Mouse (Mus musculus) embryonic facial prominence, embryonic 13.5 days (tissue): ENCODE data around the gene Rnf213. TPM values are rescaled to one million over a fixed set of nuclear protein-coding genes. Genes with fewer than 3 reads are reported as not detected.
A peak's percentile ranks its signal among the peaks of the same experiment; 100 is the strongest.

ENCODE experiments used
- ATAC-seq: fragments of 200-750 bp; cut with Nextera tagmentation; 2 replicates; pipeline ENCODE4 v1.8.0; 2017; ENCODE audit warnings: low read depth; ENCODE audit not compliant: insufficient number of reproducible peaks, insufficient read depth, low FRiP score, low TSS enrichment
- H3K27ac ChIP-seq: fragments of 300-500 bp; sonication (generic); 2 replicates; pipeline ENCODE4 v1.5.1; 2015; ENCODE audit warnings: moderate library complexity, mild to moderate bottlenecking, inconsistent platforms
- H3K27me3 ChIP-seq: fragments of 300-500 bp; sonication (generic); 2 replicates; pipeline ENCODE4 v1.6.1; 2015; ENCODE audit warnings: mild to moderate bottlenecking, inconsistent platforms
- H3K36me3 ChIP-seq: fragments of 300-500 bp; sonication (generic); 2 replicates; pipeline ENCODE4 v1.6.1; 2015; ENCODE audit warnings: mild to moderate bottlenecking, inconsistent platforms
- H3K4me1 ChIP-seq: fragments of 300-500 bp; sonication (generic); 2 replicates; pipeline ENCODE4 v1.6.1; 2015; ENCODE audit warnings: inconsistent platforms
- H3K4me2 ChIP-seq: fragments of 300-500 bp; sonication (generic); 2 replicates; pipeline ENCODE4 v1.6.1; 2015; ENCODE audit warnings: moderate library complexity, mild to moderate bottlenecking, inconsistent platforms
- H3K4me3 ChIP-seq: fragments of 300-500 bp; sonication (generic); 2 replicates; pipeline ENCODE4 v1.5.1; 2015; ENCODE audit warnings: mild to moderate bottlenecking, inconsistent platforms
- H3K9ac ChIP-seq: fragments of 300-500 bp; sonication (generic); 2 replicates; pipeline ENCODE4 v1.6.1; 2015; ENCODE audit warnings: mild to moderate bottlenecking, inconsistent platforms
- H3K9me3 ChIP-seq: fragments of 300-500 bp; sonication (generic); 2 replicates; pipeline ENCODE4 v1.6.1; 2016; ENCODE audit warnings: inconsistent platforms
- WGBS: fragments of 180-500 bp; shearing (Covaris S2); methylation state at CpG from one replicate; pipeline ENCODE4 v1.1.7; 2015; ENCODE audit warnings: mixed read lengths; 5-methylcytosine and 5-hydroxymethylcytosine counted together
- polyA plus RNA-seq: library from polyadenylated mRNA; unstranded; fragments of >200 nt; fragmentation: Nextera tagmentation; extraction: Ambion mirVana; gene quantifications from 2 replicates; pipeline ENCODE4 v1.2.1, GENCODE M21; 2015

The Rnf213 gene
- 1.9 and 2.1 TPM in 2 replicates for polyA plus RNA-seq

DNA sequence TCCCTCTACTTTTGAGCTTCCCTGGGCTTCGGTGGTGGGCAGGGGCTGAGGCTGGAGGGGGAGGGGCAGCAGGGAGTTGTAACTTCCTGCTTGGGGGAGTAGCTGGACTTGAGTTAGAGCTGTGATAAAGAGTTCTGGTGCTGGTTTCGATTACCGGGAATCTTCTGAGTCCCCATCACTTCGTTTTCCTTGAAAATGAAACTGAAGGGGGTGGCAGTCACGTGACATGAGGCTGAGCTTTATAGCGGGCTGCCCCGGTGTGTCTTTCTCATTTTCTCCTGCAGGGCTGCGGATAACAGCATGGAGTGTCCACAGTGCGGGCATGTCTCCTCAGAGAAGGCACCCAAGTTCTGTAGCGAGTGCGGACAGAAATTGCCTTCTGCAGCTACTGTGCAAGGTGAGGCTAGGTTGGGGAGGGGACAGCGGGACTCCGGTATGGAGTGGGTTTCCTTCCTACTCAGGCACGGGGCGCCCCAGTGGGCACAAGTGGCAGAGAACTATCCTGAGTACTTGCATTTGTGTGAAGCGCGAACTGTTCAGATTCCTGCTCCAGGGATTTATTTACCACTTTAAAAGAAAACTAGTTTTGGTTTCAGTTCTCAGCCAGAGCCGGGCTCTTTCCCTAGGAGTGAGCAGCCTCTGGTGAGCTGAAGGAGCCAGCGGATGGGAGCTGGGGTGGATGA, at the start of gene Rnf213:
TSS of gene Rnf213 (plus strand) at position 301 of the 683 bp plus-strand sequence.
- Histone ChIP-seq H3K27ac (no peak within 1 kb of the TSS), H3K4me2 (peak within 1 kb of the TSS; percentile 84)
- WGBS: 1% methylated on average over 19 of the region's 19 CpGs

DNA sequence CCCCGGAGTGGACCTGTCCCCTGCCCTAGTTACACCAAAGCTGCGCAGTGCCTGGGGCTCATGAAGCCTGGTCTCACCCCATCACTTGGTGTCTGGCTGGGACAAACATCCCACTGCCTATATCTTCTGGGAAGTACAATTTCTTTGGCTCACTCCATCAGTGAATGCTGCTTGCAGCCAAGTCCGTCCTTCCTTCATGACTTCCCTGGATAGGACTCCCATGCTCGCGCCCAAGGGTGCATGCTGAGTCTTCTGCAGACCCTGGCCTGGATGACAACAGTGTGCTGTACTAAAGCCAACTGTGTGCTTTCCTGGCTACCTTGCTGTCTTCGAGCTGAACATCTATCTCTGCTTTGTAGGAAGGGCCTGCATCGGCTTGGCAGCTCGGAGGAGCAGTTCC, 48.7 kb upstream of the Rnf213 start:
- Histone ChIP-seq H3K4me1 (no peaks in the 10 kb centered on the region), H3K27ac (no peak overlapping the region), H3K4me3 (no peak overlapping the region), H3K36me3 (no peaks in the 10 kb centered on the region), H3K9me3 (no peaks in the 10 kb centered on the region), H3K4me2 (no peak overlapping the region), H3K9ac (no peak overlapping the region), H3K27me3 (no peaks in the 10 kb centered on the region)
- ATAC-seq: no peak
- 85% methylated on average over 8 of the region's 8 CpGs for WGBS

More for the DNA sequence above, at the start of gene Rnf213:
- Histone ChIP-seq H3K9ac (peak within 1 kb of the TSS; percentile 57), H3K36me3 (no peaks in the 10 kb centered on the region), H3K4me3 (peak within 1 kb of the TSS; percentile 56), H3K9me3 (no peaks in the 10 kb centered on the region), H3K4me1 (peaks cover 32% of the 10 kb centered on the region), H3K27me3 (peaks cover 92% of the 10 kb centered on the region)
- no peak for ATAC-seq

DNA sequence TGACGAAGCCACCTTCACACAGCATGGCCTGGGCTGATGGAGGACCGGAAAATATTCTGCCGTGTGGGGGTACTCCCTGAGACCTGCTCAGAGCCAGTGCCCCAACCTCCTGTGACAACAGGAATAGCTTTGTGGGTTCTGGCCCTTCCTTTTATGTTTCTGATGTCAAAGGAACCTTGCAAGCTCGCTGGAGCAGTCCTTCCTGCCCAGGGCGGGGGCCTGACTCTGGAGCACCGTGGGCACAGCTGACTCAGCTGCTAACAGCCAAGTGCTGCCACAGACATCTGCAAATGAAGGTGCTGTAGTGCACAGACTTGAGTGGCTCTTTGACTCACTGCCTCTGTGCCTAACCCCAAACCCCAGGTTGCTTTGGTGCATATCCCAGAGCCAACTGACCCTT, 48.0 kb upstream of the Rnf213 start:
- H3K4me1 ChIP-seq: no peaks in the 10 kb centered on the region

DNA sequence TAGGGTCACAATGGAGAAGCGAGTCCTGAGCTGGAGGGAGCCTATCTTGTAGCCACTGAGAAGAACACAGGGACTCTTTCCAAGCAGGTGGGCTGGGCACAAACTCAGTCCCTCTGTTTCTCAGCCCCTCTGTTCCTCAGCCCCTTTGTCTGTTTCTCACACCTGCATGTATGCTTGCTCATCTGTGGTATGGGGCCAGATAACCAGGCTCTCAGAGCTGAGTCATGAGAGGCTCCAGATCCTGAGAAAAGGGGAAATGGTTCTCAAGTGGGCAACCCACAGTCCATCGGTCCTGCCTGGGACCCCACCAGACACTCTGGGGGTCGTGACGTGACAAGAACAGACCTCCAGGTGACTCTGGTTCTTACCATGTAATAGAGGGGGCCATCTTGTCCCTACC, 45.8 kb upstream of the Rnf213 start:
- Histone ChIP-seq H3K4me2 (no peak overlapping the region), H3K4me3 (no peak overlapping the region), H3K4me1 (no peaks in the 10 kb centered on the region), H3K36me3 (no peaks in the 10 kb centered on the region), H3K27me3 (no peaks in the 10 kb centered on the region), H3K27ac (no peak overlapping the region), H3K9me3 (no peaks in the 10 kb centered on the region), H3K9ac (no peak overlapping the region)
- WGBS: 82% methylated on average over 4 of the region's 4 CpGs
- no peak for ATAC-seq

More for the DNA sequence above, 48.0 kb upstream of the Rnf213 start:
- no peak for ATAC-seq
- no peak overlapping the region for H3K4me3 ChIP-seq
- no peaks in the 10 kb centered on the region for H3K9me3 ChIP-seq
- WGBS: 71% methylated on average over 6 of the region's 6 CpGs
- no peak overlapping the region for H3K9ac ChIP-seq
- H3K27me3 ChIP-seq: no peaks in the 10 kb centered on the region
- H3K27ac ChIP-seq: no peak overlapping the region
- H3K36me3 ChIP-seq: no peaks in the 10 kb centered on the region
- H3K4me2 ChIP-seq: no peak overlapping the region

DNA sequence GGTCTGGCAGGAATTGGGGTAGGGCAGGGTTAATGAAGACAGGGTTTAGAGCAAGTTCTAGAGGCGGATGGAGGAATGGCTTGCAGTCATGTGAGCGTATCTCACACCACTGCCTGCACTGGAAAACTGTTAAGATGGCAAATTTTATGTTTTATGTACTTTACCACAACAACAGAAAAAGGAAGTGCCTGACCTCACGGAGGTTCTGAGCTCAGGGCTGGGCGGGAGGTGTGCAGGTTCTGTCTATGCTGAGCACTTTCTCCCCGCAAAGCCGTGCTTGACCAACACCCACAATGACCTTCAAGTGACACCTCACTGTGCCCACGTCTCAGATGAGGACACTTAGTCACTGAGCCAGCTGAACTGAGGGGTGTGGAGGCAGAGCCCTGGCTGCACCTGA, 40.8 kb upstream of the Rnf213 start:
- Histone ChIP-seq H3K36me3 (no peaks in the 10 kb centered on the region), H3K9ac (no peak overlapping the region), H3K9me3 (no peaks in the 10 kb centered on the region), H3K27me3 (no peaks in the 10 kb centered on the region), H3K4me2 (no peak overlapping the region), H3K4me3 (no peak overlapping the region), H3K27ac (no peak overlapping the region), H3K4me1 (peaks cover 22% of the 10 kb centered on the region)
- ATAC-seq: no peak
- WGBS: 74% methylated on average over 7 of the region's 7 CpGs

DNA sequence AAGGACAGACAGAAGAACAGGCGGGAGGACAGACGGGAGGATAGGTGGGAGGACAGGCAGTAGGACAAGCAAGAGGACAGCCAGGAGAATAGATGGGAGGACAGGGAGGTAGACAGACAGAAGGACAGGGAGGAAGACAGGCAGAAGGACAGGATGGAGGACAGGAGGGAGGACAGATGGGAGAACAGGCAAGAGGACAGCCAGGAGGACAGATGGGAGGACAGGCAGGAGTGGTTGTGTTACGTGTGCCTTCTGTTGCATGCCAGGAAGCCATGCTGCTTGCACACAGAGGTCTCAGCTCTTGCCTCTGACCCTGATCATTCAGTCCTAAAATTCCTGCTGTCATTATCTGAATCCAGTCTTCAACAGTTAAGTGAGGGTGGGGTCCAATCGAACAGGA, 39.0 kb upstream of the Rnf213 start:
- Histone ChIP-seq H3K4me3 (no peak overlapping the region), H3K4me2 (no peak overlapping the region), H3K9me3 (no peaks in the 10 kb centered on the region), H3K9ac (0 out of 2 replicates have a peak overlapping the region, but pooled peaks have one; percentile 4), H3K27ac (no peak overlapping the region), H3K4me1 (peaks cover 22% of the 10 kb centered on the region), H3K36me3 (peaks cover 9% of the 10 kb centered on the region), H3K27me3 (no peaks in the 10 kb centered on the region)
- 83% methylated on average over 4 of the region's 4 CpGs for WGBS
- ATAC-seq: no peak

DNA sequence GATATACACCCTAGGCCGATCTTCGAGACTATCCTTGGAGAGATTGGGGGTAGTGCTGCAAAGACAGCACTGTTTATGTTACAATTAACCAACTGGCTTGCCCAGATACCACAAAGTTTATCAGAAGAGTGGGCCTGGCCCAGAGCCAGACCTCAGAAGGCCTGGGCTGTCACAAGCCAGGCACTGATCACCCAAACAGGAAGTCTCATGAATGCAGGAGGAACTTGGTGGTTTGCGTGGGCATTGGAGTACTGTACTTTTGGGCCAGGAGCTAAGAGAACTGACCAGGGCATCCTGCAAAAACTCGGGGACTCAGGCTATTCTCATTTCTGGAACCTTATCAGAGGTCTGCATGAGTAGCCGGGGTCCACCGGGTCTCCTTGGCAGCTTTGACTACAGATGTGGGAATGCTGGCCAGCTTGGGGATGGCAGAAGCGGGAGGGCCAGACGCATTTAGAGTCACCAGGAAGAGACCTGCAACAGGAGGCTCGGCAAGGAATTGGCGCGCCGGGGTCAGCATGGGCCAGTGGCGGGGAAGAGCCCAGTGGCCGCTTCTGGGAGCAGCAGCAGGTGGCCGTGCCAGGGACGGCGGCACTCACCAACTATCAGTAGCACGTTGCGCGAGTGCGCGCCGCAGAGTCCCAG, 38.0 kb upstream of the Rnf213 start:
- Histone ChIP-seq H3K27ac (peak overlapping the region; percentile 79), H3K4me3 (peak overlapping the region; percentile 73), H3K4me2 (peak overlapping the region; percentile 96), H3K27me3 (no peaks in the 10 kb centered on the region), H3K9ac (peak overlapping the region; percentile 81), H3K4me1 (peaks cover 22% of the 10 kb centered on the region), H3K9me3 (no peaks in the 10 kb centered on the region), H3K36me3 (peaks cover 12% of the 10 kb centered on the region)
- ATAC-seq: no peak
- WGBS: 6% methylated on average over 23 of the region's 23 CpGs

DNA sequence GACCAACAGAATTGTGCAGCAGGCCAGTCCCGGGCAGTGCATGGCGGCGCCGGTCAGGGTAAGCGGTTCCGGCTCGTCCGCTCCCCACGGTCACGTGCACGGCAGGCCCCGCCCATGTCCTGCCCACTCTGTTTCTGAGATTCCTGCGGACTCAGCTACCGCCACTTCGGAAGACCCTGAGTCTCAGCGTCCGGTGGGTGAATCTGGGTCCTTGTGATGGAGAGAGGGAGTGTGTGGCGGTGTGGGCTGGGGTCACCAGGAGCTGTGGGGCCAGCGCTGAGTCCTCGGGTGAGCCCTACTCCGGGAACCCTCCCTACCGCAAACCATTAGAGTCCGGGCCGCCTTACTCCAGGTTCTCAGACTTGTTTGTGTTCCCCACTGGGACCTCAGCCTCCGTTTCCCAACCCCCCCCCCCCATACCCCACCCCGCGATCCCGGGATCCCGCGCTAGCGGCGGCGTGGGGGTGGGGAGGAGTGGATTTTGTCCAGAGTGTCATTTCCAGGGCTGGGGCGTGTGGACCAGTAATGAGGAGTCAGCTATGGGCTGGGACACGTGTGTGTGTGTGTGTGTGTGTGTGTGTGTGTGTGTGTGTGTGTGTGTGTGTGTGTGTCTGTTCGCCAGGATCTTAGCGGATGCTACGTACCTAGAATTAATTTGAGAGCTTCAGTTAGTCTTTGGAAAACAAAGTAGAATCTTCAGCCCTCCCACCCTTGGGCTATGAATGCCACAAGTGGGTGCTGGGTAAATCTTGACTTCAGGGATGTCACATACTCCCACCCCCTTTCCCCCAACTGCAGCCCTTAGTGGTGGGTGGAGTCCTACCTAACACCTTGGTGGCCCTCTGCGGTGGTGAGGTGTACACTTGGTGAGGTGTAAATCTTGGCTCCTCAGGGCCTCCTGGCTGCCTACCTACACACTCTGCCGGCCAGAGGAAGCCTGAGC, 37.2 kb upstream of the Rnf213 start, which contains the start of the genes Sgsh and Slc26a11:
TSS of gene Sgsh (minus strand) at position 94 of the 943 bp plus-strand sequence.
TSS of gene Slc26a11 (plus strand) at position 115 of the 943 bp plus-strand sequence.
- Histone ChIP-seq H3K36me3 (peaks cover 18% of the 10 kb centered on the region), H3K4me1 (peaks cover 22% of the 10 kb centered on the region), H3K27ac (peak within 1 kb of the TSS; percentile 79), H3K9me3 (no peaks in the 10 kb centered on the region), H3K9ac (peak within 1 kb of the TSS; percentile 81), H3K4me3 (peak within 1 kb of the TSS; percentile 73), H3K4me2 (peak within 1 kb of the TSS; percentile 96), H3K27me3 (no peaks in the 10 kb centered on the region)
- ATAC-seq: peak; percentile 82
- WGBS: under 1% methylated on average over 40 of the region's 40 CpGs

DNA sequence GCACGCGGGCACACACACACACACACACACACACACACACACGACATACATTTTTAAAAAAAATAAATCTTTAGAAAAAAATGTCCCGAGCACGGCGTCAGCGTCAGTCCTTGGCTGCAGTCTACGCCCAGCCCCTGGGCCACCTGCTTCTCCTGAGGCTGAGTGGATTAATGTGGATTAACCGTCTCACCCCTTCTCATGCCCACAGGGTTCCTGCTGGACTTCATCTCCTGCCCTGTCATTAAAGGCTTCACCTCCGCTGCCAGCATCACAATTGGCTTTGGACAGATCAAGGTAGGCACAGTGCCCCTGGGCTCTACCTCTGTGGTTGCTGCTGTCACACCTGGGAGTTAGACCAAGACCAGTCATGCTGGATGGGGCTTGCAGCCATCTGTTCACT, 33.8 kb upstream of the Rnf213 start:
- Histone ChIP-seq H3K36me3 (peaks cover 33% of the 10 kb centered on the region), H3K27me3 (no peaks in the 10 kb centered on the region), H3K4me3 (no peak overlapping the region), H3K9me3 (no peaks in the 10 kb centered on the region), H3K4me2 (no peak overlapping the region), H3K4me1 (peaks cover 22% of the 10 kb centered on the region), H3K9ac (no peak overlapping the region), H3K27ac (no peak overlapping the region)
- ATAC-seq: no peak
- 76% methylated on average over 10 of the region's 10 CpGs for WGBS

DNA sequence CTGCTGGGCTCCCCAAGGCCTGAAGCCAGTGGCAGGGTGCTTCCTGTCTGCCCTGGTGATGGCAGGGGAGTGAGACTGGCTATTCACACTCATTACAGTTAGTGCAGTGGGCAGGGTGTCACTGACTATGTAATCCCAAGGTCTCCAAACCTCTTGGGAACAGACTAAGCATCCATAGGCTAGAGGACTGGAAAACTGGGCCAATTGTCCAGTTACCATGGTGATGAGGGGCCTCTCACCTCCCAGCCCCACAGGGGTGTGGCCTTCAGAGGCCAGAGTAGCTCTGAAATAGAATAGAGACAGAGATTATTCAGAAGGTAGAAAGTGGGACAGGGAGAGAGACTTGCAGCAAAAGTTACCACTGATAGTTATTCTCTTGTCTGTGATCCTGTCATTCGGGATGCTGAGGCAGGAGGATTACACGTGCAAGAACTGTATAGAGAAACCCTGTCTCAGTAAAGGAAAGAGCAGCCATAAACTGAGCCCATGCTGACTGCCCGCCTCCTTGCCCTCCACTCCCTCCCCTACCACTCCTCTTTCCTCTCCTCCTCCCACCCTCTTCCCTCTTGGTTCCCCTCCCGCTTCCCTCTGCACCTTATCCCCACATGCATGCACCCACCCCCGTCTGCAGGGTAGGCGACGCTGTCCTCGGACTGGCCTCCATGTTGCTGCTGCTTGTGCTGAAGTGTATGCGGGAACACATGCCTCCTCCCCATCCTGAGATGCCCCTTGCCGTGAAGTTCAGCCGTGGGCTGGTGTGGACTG, 29.9 kb upstream of the Rnf213 start:
- no peak for ATAC-seq
- Histone ChIP-seq H3K27me3 (no peaks in the 10 kb centered on the region), H3K4me2 (0 out of 2 replicates have a peak overlapping the region, but pooled peaks have one; percentile 20), H3K9ac (no peak overlapping the region), H3K9me3 (no peaks in the 10 kb centered on the region), H3K27ac (no peak overlapping the region), H3K4me1 (peaks cover 3% of the 10 kb centered on the region; the same call in 1 of the 2 replicates), H3K4me3 (no peak overlapping the region), H3K36me3 (peaks cover 52% of the 10 kb centered on the region)
- 38% methylated on average over 11 of the region's 11 CpGs for WGBS
